Mouse (Mus musculus): ENCODE data around the gene Mdn1. TPM values are rescaled to one million over a fixed set of nuclear protein-coding genes. Genes with fewer than 3 reads are reported as not detected.

The Mdn1 gene
- total RNA-seq (2021): 1 to 10 TPM; 8.4 to 9.4 TPM

- peak; percentile 85 for DNase-seq (ENCODE audit: low spot score)
- intact Hi-C loops (cut with DNase I): loop anchor here (2.0 to 10.0 kb wide), 4 partner anchors 42 to 695 kb away; partner anchors contain the start of genes Casp8ap2 and Map3k7
Measured at GRCm38 (mm10) chr4:32656918-32657662, at the start of gene Mdn1. Mdn1 (plus strand) TSS chr4:32657119.

- intact Hi-C loops (cut with DNase I): loop anchor here (2.0 to 5.0 kb wide), 2 partner anchors 42 to 417 kb away; partner anchors contain the start of genes Mdn1 and Ube2j1
- peak; percentile 99 for DNase-seq (ENCODE audit: low spot score)
Measured at GRCm38 (mm10) chr4:32615034-32615881, 41.7 kb upstream of the Mdn1 start, which contains the start of gene Casp8ap2. Casp8ap2 (plus strand) TSS chr4:32615451.

GRCm38 (mm10) chr4:32621637-32622036 is 35.3 kb upstream of the Mdn1 start:
- no peak for DNase-seq (ENCODE audit: low spot score)
- intact Hi-C loops (cut with DNase I): no loop called here

- intact Hi-C loops (cut with DNase I): loop anchor here (10.0 kb wide), 1 partner anchor 363 kb away; no protein-coding TSS in a partner anchor
- no peak for DNase-seq (ENCODE audit: low spot score)
Measured at GRCm38 (mm10) chr4:32651669-32652068, 5.2 kb upstream of the Mdn1 start.

GRCm38 (mm10) chr4:32656146-32656904 is 594 bp upstream of the Mdn1 start:
- intact Hi-C loops (cut with DNase I): loop anchor here (2.0 to 10.0 kb wide), 4 partner anchors 42 to 694 kb away; partner anchors contain the start of genes Casp8ap2 and Map3k7
- no peak for DNase-seq (ENCODE audit: low spot score)

GRCm38 (mm10) chr4:32665843-32666242 is 8.9 kb downstream of the Mdn1 start:
- intact Hi-C loops (cut with DNase I): no loop called here
- DNase-seq (ENCODE audit: low spot score): no peak

GRCm38 (mm10) chr4:32668291-32668690 is 11.4 kb downstream of the Mdn1 start:
- DNase-seq (ENCODE audit: low spot score): no peak
- intact Hi-C loops (cut with DNase I): no loop called here

GRCm38 (mm10) chr4:32669825-32670224 is 12.9 kb downstream of the Mdn1 start:
- DNase-seq (ENCODE audit: low spot score): no peak
- intact Hi-C loops (cut with DNase I): no loop called here

- intact Hi-C loops (cut with DNase I): no loop called here
- no peak for DNase-seq (ENCODE audit: low spot score)
Measured at GRCm38 (mm10) chr4:32674025-32674424, 17.1 kb downstream of the Mdn1 start.

- DNase-seq (ENCODE audit: low spot score): no peak
- intact Hi-C loops (cut with DNase I): no loop called here
Measured at GRCm38 (mm10) chr4:32677471-32677870, 20.6 kb downstream of the Mdn1 start.

- no peak for DNase-seq (ENCODE audit: low spot score)
- intact Hi-C loops (cut with DNase I): no loop called here
Measured at GRCm38 (mm10) chr4:32680843-32681242, 23.9 kb downstream of the Mdn1 start.

- no peak for DNase-seq (ENCODE audit: low spot score)
Measured at GRCm38 (mm10) chr4:32682471-32682870, 25.6 kb downstream of the Mdn1 start.

GRCm38 (mm10) chr4:32683061-32683582 is 26.2 kb downstream of the Mdn1 start:
- DNase-seq (ENCODE audit: low spot score): no peak
- intact Hi-C loops (cut with DNase I): no loop called here

More at GRCm38 (mm10) chr4:32682471-32682870, 25.6 kb downstream of the Mdn1 start:
- intact Hi-C loops (cut with DNase I): no loop called here

GRCm38 (mm10) chr4:32717733-32718132 is 60.8 kb downstream of the Mdn1 start:
- intact Hi-C loops (cut with DNase I): no loop called here
- no peak for DNase-seq (ENCODE audit: low spot score)

GRCm38 (mm10) chr4:32745394-32745793 is 88.5 kb downstream of the Mdn1 start:
- intact Hi-C loops (cut with DNase I): loop anchor here (2.0 to 10.0 kb wide), 2 partner anchors 205 to 369 kb away; partner anchors contain the start of gene Ankrd6

GRCm38 (mm10) chr4:32748396-32748795 is 91.5 kb downstream of the Mdn1 start:
- DNase-seq (ENCODE audit: low spot score): no peak

More at GRCm38 (mm10) chr4:32745394-32745793, 88.5 kb downstream of the Mdn1 start:
- DNase-seq (ENCODE audit: low spot score): no peak

GRCm38 (mm10) chr4:32750711-32751110 is 93.8 kb downstream of the Mdn1 start:
- DNase-seq (ENCODE audit: low spot score): no peak
- intact Hi-C loops (cut with DNase I): loop anchor here (5.0 kb wide), 1 partner anchor 267 kb away; no protein-coding TSS in a partner anchor

More at GRCm38 (mm10) chr4:32748396-32748795, 91.5 kb downstream of the Mdn1 start:
- intact Hi-C loops (cut with DNase I): loop anchor here (10.0 kb wide), 1 partner anchor 366 kb away; no protein-coding TSS in a partner anchor

- DNase-seq (ENCODE audit: low spot score): no peak
- intact Hi-C loops (cut with DNase I): no loop called here
Measured at GRCm38 (mm10) chr4:32757430-32757829, 100.5 kb downstream of the Mdn1 start.

GRCm38 (mm10) chr4:32767471-32767870 is 110.6 kb downstream of the Mdn1 start:
- intact Hi-C loops (cut with DNase I): no loop called here
- DNase-seq (ENCODE audit: low spot score): no peak
